Mouse (Mus musculus) forebrain, embryonic 15.5 days (tissue): Measurements from ENCODE around the gene Dio1. TPM values are rescaled to one million over a fixed set of nuclear protein-coding genes. Genes with fewer than 3 reads are reported as not detected.

Experiments
- polyA plus RNA-seq: library from polyadenylated mRNA; unstranded; fragments of >200 nt; fragmentation: Nextera tagmentation; extraction: Ambion mirVana; gene quantifications from 2 replicates; pipeline ENCODE4 v1.2.1, GENCODE M21; 2015

Gene Dio1
- polyA plus RNA-seq, 1 experiment from 2014 or later: not detected

Other genes with a start within 250 kb of the Dio1 start
- 76.1 and 80.6 TPM in 2 replicates for gene Mrpl37, start 240.3 kb downstream of the Dio1 start, polyA plus RNA-seq
- 2.8 and 3.6 TPM in 2 replicates for gene Cyb5rl, start 240.2 kb downstream of the Dio1 start, polyA plus RNA-seq
- gene Cdcp2, start 210.3 kb downstream of the Dio1 start, polyA plus RNA-seq: not detected in 2 replicates
- gene Tmem59, start 128.8 kb downstream of the Dio1 start, polyA plus RNA-seq: 373 and 391 TPM in 2 replicates
- gene Tceanc2, start 128.1 kb downstream of the Dio1 start, polyA plus RNA-seq: 30.7 and 45.9 TPM in 2 replicates
- gene Ldlrad1, start 98.0 kb downstream of the Dio1 start, polyA plus RNA-seq: not detected in 2 replicates
- gene Lrrc42, start 53.6 kb downstream of the Dio1 start, polyA plus RNA-seq: 57.4 and 57.7 TPM in 2 replicates
- 37.1 and 41.7 TPM in 2 replicates for gene Hspb11, start 53.6 kb downstream of the Dio1 start, polyA plus RNA-seq
- 53.2 and 54.3 TPM in 2 replicates for gene Yipf1, start 7.2 kb upstream of the Dio1 start, polyA plus RNA-seq
- gene Ndc1, start 60.6 kb upstream of the Dio1 start, polyA plus RNA-seq: 18.9 and 20.8 TPM in 2 replicates
- gene Glis1, start 127.4 kb upstream of the Dio1 start, polyA plus RNA-seq: 0.95 and 1.3 TPM in 2 replicates